Mouse (Mus musculus) kidney, postnatal 4 days (tissue): ENCODE data around the gene Ctsz.

ENCODE experiments used
- DNase-seq, 2 experiments: peaks; one replicate each; pipeline ENCODE4 v3.0.0; 2021; ENCODE audit warnings: mixed read lengths in 2 of 2

Gene Ctsz

DNA sequence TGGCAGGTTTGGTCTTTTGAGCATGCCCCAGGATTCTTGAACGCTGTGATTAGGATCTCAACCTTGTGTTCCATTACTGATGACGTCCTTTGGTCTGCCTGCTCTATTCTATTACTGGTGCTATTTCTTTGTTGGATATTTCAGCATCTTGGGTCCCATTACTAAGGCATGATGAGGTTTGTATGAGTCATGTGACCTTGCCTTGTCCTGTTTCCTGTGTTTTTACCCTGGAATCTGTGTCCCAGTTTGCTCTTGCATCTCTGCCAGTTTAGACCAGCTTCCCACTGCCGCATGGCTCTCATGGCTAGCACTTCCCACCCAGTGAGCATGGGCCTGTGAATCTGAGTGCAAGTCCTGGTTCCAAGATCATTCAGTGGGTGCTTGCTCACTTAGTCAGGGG is 46.9 kb downstream of the Ctsz start:
- no peak for DNase-seq

DNA sequence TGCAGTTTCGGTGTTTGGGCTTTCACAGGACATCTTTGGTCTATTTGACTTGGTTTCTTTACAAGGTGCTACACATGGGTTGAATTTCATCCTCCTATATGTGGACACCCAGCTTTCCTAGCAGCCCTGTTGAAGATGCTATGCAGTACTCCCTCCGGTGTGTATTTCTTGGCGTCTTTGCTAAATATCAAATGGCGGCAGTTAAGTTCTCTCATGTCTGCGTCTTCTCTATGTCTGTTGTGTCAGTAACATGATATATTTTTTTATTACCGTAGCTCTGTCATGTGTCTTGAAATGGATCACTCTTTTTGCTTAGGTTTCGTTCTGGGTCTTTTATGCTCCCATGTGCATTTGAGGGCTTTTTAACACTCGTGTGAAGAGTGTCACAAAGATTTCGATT is 57.8 kb downstream of the Ctsz start:
- DNase-seq = no peak
